Mouse (Mus musculus) small intestine, adult 2 months (tissue): ENCODE data around the gene Rbm20. TPM values are rescaled to one million over a fixed set of nuclear protein-coding genes. Genes with fewer than 3 reads are reported as not detected.

Source experiments
- H3K27ac ChIP-seq: fragments of 200-500 bp; 2 replicates; pipeline ENCODE4 v1.5.1; 2012; ENCODE audit warnings: low read depth, low read length, control low read depth, inconsistent platforms; ENCODE audit not compliant: insufficient read depth
- H3K27me3 ChIP-seq: fragments of 200-500 bp; 2 replicates; pipeline ENCODE4 v1.6.1; 2012; ENCODE audit warnings: mild to moderate bottlenecking, moderate library complexity, low read length, inconsistent platforms; ENCODE audit not compliant: control insufficient read depth, insufficient read depth
- H3K36me3 ChIP-seq: fragments of 200-500 bp; 2 replicates; pipeline ENCODE4 v1.6.1; 2012; ENCODE audit warnings: mild to moderate bottlenecking, low read length, control low read depth, inconsistent platforms; ENCODE audit not compliant: control insufficient read depth, insufficient read depth
- H3K4me1 ChIP-seq: fragments of 200-500 bp; 2 replicates; pipeline ENCODE4 v1.6.1; 2012; ENCODE audit warnings: low read length, inconsistent platforms, mixed read lengths; ENCODE audit not compliant: control insufficient read depth, insufficient read depth, insufficient read length
- H3K4me3 ChIP-seq: fragments of 200-500 bp; 2 replicates; pipeline ENCODE4 v1.5.1; 2012; ENCODE audit warnings: low read depth, mild to moderate bottlenecking, control low read depth, inconsistent platforms, low read length, moderate library complexity
- CTCF ChIP-seq: fragments of 200-500 bp; IDR thresholded peaks from 2 replicates; pipeline ENCODE4 v1.5.1; 2012; ENCODE audit warnings: low read depth, mild to moderate bottlenecking, control low read depth, inconsistent platforms, low read length, moderate library complexity, mixed read lengths; ENCODE audit not compliant: insufficient replicate concordance, insufficient read length; ENCODE audit errors: extremely low read depth
- POLR2A ChIP-seq: fragments of 200-500 bp; IDR thresholded peaks from 2 replicates; pipeline ENCODE4 v1.6.1; 2012; ENCODE audit warnings: low read depth, mild to moderate bottlenecking, control low read depth, inconsistent platforms, low read length, moderate library complexity
- WGBS: fragments of 180-500 bp; shearing (Covaris S2); methylation state at CpG from one replicate; pipeline ENCODE4 v1.1.7; 2018; 5-methylcytosine and 5-hydroxymethylcytosine counted together
- polyA plus RNA-seq: library from polyadenylated mRNA; depleted of rRNA; stranded (reverse); fragments of >200 nt; gene quantifications from 2 replicates; pipeline ENCODE4 v1.2.3, GENCODE M21; 2012

The Rbm20 gene
- polyA plus RNA-seq, 1 experiment = 0.16 TPM

GRCm38 (mm10) chr19:53888331-53888730, 211.2 kb downstream of the Rbm20 start:
- Histone ChIP-seq H3K4me3 (no peak overlapping the region), H3K36me3 (no peaks in the 10 kb centered on the region), H3K4me1 (peaks cover 35% of the 10 kb centered on the region), H3K27me3 (no peaks in the 10 kb centered on the region), H3K27ac (no peak overlapping the region)
- no peak for TF ChIP-seq POLR2A
- no peak for TF ChIP-seq CTCF
- 70% methylated on average over 9 of the region's 9 CpGs for WGBS

- WGBS = 22% methylated on average over 5 of the region's 5 CpGs
- H3K27ac ChIP-seq = peak overlapping the region; percentile 68
- TF ChIP-seq CTCF = no peak
- no peak for TF ChIP-seq POLR2A
- peaks cover 44% of the 10 kb centered on the region for H3K4me1 ChIP-seq
- H3K36me3 ChIP-seq = no peaks in the 10 kb centered on the region
- no peak overlapping the region for H3K4me3 ChIP-seq
- no peaks in the 10 kb centered on the region for H3K27me3 ChIP-seq
Observed at GRCm38 (mm10) chr19:53889555-53889954, 212.4 kb downstream of the Rbm20 start.

- TF ChIP-seq CTCF (no peak), POLR2A (no peak)
- H3K4me3 ChIP-seq = no peak overlapping the region
- peaks cover 50% of the 10 kb centered on the region for H3K4me1 ChIP-seq
- H3K27me3 ChIP-seq = no peaks in the 10 kb centered on the region
- peak overlapping the region; percentile 93 for H3K27ac ChIP-seq
- no peaks in the 10 kb centered on the region for H3K36me3 ChIP-seq
- 22% methylated on average over 5 of the region's 5 CpGs for WGBS
Observed at GRCm38 (mm10) chr19:53890274-53890673, 213.2 kb downstream of the Rbm20 start.

GRCm38 (mm10) chr19:53890781-53891251, 213.7 kb downstream of the Rbm20 start:
- TF ChIP-seq CTCF (no peak), POLR2A (no peak)
- Histone ChIP-seq H3K36me3 (no peaks in the 10 kb centered on the region), H3K4me3 (no peak overlapping the region), H3K27me3 (no peaks in the 10 kb centered on the region), H3K4me1 (peaks cover 51% of the 10 kb centered on the region), H3K27ac (peak overlapping the region; percentile 93)
- WGBS = 20% methylated on average over 5 of the region's 5 CpGs

GRCm38 (mm10) chr19:53891569-53891968, 214.5 kb downstream of the Rbm20 start:
- TF ChIP-seq POLR2A = no peak
- TF ChIP-seq CTCF = no peak
- H3K4me1 ChIP-seq = peaks cover 55% of the 10 kb centered on the region
- WGBS = 32% methylated on average over 2 of the region's 2 CpGs
- no peaks in the 10 kb centered on the region for H3K36me3 ChIP-seq
- H3K4me3 ChIP-seq = no peak overlapping the region
- no peaks in the 10 kb centered on the region for H3K27me3 ChIP-seq
- peak overlapping the region; percentile 93 for H3K27ac ChIP-seq

GRCm38 (mm10) chr19:53892061-53892460, 215.0 kb downstream of the Rbm20 start, which contains the start of gene Pdcd4:
TSS of gene Pdcd4 (plus strand) at chr19:53892231.
- H3K27me3 ChIP-seq = no peaks in the 10 kb centered on the region
- peaks cover 57% of the 10 kb centered on the region for H3K4me1 ChIP-seq
- H3K27ac ChIP-seq = peak within 1 kb of the TSS; percentile 93
- WGBS = 16% methylated on average over 3 of the region's 3 CpGs
- no peaks in the 10 kb centered on the region for H3K36me3 ChIP-seq
- TF ChIP-seq POLR2A (no peak), CTCF (no peak)
- no peak within 1 kb of the TSS for H3K4me3 ChIP-seq

GRCm38 (mm10) chr19:53892838-53893359, 215.8 kb downstream of the Rbm20 start:
- TF ChIP-seq CTCF (no peak), POLR2A (no peak)
- H3K4me3 ChIP-seq = no peak overlapping the region
- no peaks in the 10 kb centered on the region for H3K36me3 ChIP-seq
- H3K27ac ChIP-seq = peak overlapping the region; percentile 93
- peaks cover 56% of the 10 kb centered on the region for H3K4me1 ChIP-seq
- 18% methylated on average over 9 of the region's 9 CpGs for WGBS
- no peaks in the 10 kb centered on the region for H3K27me3 ChIP-seq
